Mouse (Mus musculus) neural tube, embryonic 12.5 days (tissue): ENCODE results near the gene Efhc1. TPM values are rescaled to one million over a fixed set of nuclear protein-coding genes. Genes with fewer than 3 reads are reported as not detected.

Experiments
- ATAC-seq: fragments of 200-750 bp; cut with Nextera tagmentation; 2 replicates; pipeline ENCODE4 v1.8.0; 2017; ENCODE audit warnings: low read depth, mild to moderate bottlenecking, moderate TSS enrichment, moderate library complexity; ENCODE audit not compliant: low FRiP score
- H3K27ac ChIP-seq: fragments of 300-500 bp; sonication (generic); 2 replicates; pipeline ENCODE4 v1.5.1; 2016
- H3K27me3 ChIP-seq: fragments of 300-500 bp; sonication (generic); replicated peaks from 2 replicates; pipeline ENCODE4 v1.6.1; 2016; ENCODE audit warnings: mild to moderate bottlenecking
- H3K36me3 ChIP-seq: fragments of 300-500 bp; sonication (generic); 2 replicates; pipeline ENCODE4 v1.6.1; 2016; ENCODE audit warnings: mild to moderate bottlenecking
- H3K4me1 ChIP-seq: fragments of 300-500 bp; sonication (generic); 2 replicates; pipeline ENCODE4 v1.6.1; 2016
- H3K4me2 ChIP-seq: fragments of 300-500 bp; sonication (generic); replicated peaks from 2 replicates; pipeline ENCODE4 v1.6.1; 2016; ENCODE audit warnings: mild to moderate bottlenecking
- H3K4me3 ChIP-seq: fragments of 300-500 bp; sonication (generic); 2 replicates; pipeline ENCODE4 v1.5.1; 2016
- H3K9ac ChIP-seq: fragments of 300-500 bp; sonication (generic); 2 replicates; pipeline ENCODE4 v1.6.1; 2016; ENCODE audit warnings: mild to moderate bottlenecking
- H3K9me3 ChIP-seq: fragments of 300-500 bp; sonication (generic); 2 replicates; pipeline ENCODE4 v1.6.1; 2016; ENCODE audit warnings: mild to moderate bottlenecking
- WGBS: fragments of 180-500 bp; shearing (Covaris S2); methylation state at CpG from one replicate; pipeline ENCODE4 v1.1.7; 2016; 5-methylcytosine and 5-hydroxymethylcytosine counted together
- polyA plus RNA-seq: library from polyadenylated mRNA; unstranded; fragments of >200 nt; fragmentation: Nextera tagmentation; extraction: Ambion mirVana; gene quantifications from 2 replicates; pipeline ENCODE4 v1.2.1, GENCODE M21; 2016

Efhc1 gene
- polyA plus RNA-seq, 1 experiment from 2014 or later: 1.4 TPM

DNA sequence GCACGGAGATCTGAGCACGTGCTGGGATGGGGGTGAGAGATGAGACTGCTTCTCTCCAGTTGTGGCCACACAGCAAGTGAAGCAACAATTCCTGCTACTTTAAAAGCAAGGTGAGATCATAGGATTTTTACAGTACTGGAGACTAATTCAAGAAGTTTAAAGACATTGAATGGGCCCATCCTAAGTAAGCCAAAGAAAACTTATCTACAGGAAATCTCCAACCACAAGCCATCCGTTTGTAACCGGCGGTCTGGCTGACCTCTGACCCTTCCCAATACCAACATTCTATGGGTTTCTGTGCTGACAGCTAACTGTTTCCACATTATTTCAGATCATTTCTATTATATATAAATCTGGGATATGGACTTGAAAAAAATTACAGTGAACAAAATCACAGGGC is 73.8 kb downstream of the Efhc1 start:
- no peak overlapping the region for H3K4me3 ChIP-seq
- H3K27ac ChIP-seq: no peak overlapping the region
- 88% methylated on average over 5 of the region's 5 CpGs for WGBS
- ATAC-seq: no peak
- H3K9me3 ChIP-seq: no peaks in the 10 kb centered on the region
- no peak overlapping the region for H3K9ac ChIP-seq
- no peaks in the 10 kb centered on the region for H3K4me1 ChIP-seq
- no peaks in the 10 kb centered on the region for H3K27me3 ChIP-seq
- H3K4me2 ChIP-seq: no peak overlapping the region
- no peaks in the 10 kb centered on the region for H3K36me3 ChIP-seq

DNA sequence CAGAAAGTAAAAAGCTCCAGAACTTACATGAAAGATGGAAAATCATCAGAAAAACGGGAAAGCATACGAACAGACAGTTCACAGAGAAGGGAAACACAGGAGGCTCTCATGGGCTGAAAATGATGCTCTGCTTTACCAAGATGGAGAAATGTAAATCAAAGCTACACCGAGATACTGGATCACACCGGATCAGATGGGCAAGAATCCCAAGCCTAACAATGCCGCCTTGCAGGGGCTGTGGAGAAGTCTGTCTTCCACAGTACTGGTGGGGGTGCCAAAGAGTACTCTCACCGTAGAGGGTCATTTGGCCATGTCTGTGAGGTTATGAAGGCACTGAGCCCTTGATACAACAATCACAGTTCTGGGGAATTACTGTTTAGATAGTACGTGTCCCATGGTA is 75.1 kb downstream of the Efhc1 start:
- Histone ChIP-seq H3K4me3 (no peak overlapping the region), H3K36me3 (no peaks in the 10 kb centered on the region), H3K27me3 (no peaks in the 10 kb centered on the region), H3K9ac (no peak overlapping the region), H3K4me1 (no peaks in the 10 kb centered on the region), H3K27ac (no peak overlapping the region), H3K4me2 (no peak overlapping the region), H3K9me3 (no peaks in the 10 kb centered on the region)
- 91% methylated on average over 7 of the region's 7 CpGs for WGBS
- no peak for ATAC-seq

DNA sequence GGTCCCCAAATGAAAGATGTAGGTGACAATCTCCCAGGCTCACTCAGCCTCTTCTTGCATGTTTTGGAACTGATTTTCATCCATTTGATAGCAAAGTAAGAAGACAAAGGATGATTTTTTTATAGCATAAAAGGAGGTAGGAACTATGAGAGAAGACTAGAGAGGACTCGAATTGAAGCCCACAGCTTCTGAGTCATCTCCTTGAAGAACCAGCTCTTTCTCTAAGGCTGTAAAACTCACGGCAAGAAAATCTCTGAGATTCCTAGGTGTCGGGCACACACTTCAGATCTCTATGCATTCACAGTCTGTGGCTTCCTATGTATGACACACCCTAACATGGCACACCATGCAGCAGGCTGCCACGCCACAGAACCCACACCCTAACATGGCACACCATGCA is 77.6 kb downstream of the Efhc1 start:
- WGBS: 93% methylated on average over 4 of the region's 4 CpGs
- Histone ChIP-seq H3K27me3 (no peaks in the 10 kb centered on the region), H3K9ac (no peak overlapping the region), H3K4me2 (no peak overlapping the region), H3K4me3 (no peak overlapping the region), H3K4me1 (no peaks in the 10 kb centered on the region), H3K9me3 (no peaks in the 10 kb centered on the region), H3K36me3 (no peaks in the 10 kb centered on the region), H3K27ac (no peak overlapping the region)
- ATAC-seq: no peak

DNA sequence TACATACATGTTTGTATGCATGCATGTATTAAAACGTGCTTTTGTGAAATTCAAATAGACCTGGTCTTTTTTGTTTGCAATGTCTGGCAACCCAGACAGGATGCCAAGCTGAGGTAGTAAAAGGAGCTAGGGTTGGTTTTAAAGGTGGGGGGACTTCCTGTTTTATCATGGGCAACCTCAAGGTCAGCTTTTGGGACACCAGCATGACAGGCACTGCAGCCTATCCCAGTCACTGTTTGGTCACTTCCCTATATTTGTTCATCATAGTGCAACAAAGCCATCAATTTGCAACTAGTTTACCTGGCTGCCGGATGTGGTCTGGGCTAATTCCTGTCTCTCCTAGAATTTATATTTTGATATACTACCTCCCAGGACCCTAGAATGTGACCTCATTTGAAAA is 80.2 kb downstream of the Efhc1 start:
- H3K9me3 ChIP-seq: no peaks in the 10 kb centered on the region
- H3K4me2 ChIP-seq: no peak overlapping the region
- no peak overlapping the region for H3K4me3 ChIP-seq
- no peaks in the 10 kb centered on the region for H3K27me3 ChIP-seq
- no peaks in the 10 kb centered on the region for H3K4me1 ChIP-seq
- no peak for ATAC-seq
- H3K36me3 ChIP-seq: no peaks in the 10 kb centered on the region
- 89% methylated on average over 2 of the region's 2 CpGs for WGBS
- no peak overlapping the region for H3K27ac ChIP-seq
- no peak overlapping the region for H3K9ac ChIP-seq

DNA sequence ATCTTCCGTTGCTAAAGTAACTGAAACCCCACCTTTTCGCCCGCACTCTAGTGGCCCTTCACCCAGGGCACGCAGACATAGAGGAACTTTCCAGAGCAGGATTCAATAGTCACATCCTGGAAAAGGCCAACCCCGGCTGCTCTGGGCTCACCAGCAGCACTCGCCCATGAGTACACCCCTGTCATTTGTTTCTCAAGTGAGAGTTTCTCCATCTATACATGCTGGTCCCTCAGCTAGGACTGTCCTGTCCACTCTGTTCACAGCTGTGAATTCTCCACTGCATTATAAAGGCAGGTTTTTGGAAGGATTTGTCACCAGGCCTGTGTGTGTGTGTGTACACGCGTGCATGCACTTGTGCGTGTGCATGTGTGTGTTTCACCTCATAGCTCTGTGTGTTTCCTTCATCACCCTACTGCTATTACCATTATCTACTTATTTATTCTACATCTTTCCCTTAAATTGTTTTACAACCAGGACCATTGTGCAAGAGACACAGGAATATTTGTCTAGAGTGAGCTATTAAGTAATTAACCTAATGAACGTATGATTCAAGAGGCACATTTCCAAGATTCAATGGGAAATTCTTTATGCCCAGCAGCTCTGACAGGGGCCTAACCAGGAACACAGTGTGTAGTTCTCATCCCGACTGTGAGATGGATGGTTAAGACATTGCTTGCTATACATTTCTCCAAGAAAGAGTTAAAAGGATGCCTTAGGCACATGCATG is 81.8 kb downstream of the Efhc1 start:
- no peak overlapping the region for H3K4me2 ChIP-seq
- ATAC-seq: no peak
- H3K36me3 ChIP-seq: no peaks in the 10 kb centered on the region
- no peak overlapping the region for H3K27ac ChIP-seq
- no peak overlapping the region for H3K4me3 ChIP-seq
- 87% methylated on average over 11 of the region's 11 CpGs for WGBS
- no peaks in the 10 kb centered on the region for H3K9me3 ChIP-seq
- H3K9ac ChIP-seq: no peak overlapping the region
- no peaks in the 10 kb centered on the region for H3K4me1 ChIP-seq
- H3K27me3 ChIP-seq: no peaks in the 10 kb centered on the region

DNA sequence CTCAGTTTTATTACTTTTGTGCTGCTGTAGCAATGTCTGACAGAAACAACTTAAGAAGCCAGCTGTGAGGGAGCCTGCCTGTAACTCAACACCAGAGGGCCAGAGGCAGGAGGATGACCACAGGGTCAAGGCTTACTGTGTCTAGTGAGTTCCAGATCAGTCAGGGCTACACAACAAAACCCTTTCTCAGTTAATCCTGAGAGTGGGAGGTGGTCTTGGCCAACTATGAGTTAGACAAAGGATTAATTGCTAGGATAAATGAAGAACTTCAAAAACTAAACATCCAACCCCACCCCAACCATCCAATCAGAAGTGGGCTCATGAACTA is 82.3 kb downstream of the Efhc1 start:
- Histone ChIP-seq H3K27ac (no peak overlapping the region), H3K4me1 (no peaks in the 10 kb centered on the region), H3K9ac (no peak overlapping the region), H3K4me2 (no peak overlapping the region), H3K36me3 (no peaks in the 10 kb centered on the region), H3K9me3 (no peaks in the 10 kb centered on the region), H3K27me3 (no peaks in the 10 kb centered on the region), H3K4me3 (no peak overlapping the region)
- no peak for ATAC-seq

DNA sequence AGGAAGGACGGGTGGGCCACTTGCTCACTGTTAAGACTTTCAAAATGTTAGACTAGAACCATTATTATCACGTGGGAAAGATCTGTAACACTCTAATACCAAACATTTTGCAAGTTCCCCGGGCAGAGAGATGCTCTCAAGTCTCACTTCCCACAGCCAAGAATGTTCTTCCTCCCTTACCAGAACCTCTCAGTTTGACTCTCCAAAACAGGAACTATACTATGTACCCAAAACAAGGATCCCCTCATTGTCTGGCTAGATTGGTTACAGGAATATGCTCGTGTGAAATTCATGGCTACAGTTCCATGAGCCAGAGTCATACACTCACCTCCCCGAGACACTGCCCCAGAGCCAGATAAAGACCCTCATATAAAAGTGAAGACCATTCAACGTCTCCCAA is 84.5 kb downstream of the Efhc1 start:
- Histone ChIP-seq H3K9ac (no peak overlapping the region), H3K4me3 (no peak overlapping the region), H3K27ac (no peak overlapping the region), H3K9me3 (no peaks in the 10 kb centered on the region), H3K4me1 (no peaks in the 10 kb centered on the region), H3K36me3 (no peaks in the 10 kb centered on the region), H3K27me3 (no peaks in the 10 kb centered on the region), H3K4me2 (no peak overlapping the region)
- ATAC-seq: no peak
- WGBS: 87% methylated on average over 6 of the region's 6 CpGs

DNA sequence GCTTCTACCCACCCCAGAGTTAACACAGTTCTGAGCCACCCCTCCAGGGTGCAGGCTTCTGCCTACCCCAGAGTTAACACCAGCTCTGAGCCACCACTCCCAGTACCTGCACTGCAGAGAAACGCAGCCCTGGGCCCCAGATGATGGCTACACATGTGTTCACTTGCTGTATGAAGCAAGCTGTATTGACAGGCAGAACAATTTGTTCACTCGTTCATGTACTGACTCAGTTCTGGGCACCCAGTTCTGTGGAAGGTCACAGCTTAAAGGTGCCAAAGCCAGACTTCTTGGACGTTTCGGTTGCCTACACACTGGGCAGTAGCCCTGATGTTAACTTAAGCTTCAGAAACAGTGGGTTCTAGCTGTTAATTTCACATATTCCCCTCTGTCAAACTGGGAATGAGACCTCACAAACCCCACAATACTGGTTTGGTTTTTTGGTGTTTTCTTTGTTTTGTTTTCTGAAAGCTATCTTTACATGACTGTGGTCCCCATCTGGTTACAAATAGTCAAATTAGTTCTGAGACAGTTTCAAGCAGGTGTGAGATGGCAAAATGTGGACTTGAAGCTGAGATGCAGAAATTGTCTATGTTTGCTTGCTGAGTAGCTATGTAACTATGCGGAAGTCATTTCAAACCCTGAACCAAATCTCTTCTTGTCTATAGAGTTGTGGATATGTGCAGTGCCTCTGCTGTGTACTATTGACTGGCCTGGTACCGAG is 86.6 kb downstream of the Efhc1 start:
- no peak overlapping the region for H3K4me3 ChIP-seq
- ATAC-seq: no peak
- H3K27me3 ChIP-seq: no peaks in the 10 kb centered on the region
- H3K4me1 ChIP-seq: 0 out of 2 replicates have a peak, but pooled peaks cover 3% of the 10 kb centered on the region
- H3K9ac ChIP-seq: no peak overlapping the region
- H3K4me2 ChIP-seq: no peak overlapping the region
- 92% methylated on average over 6 of the region's 6 CpGs for WGBS
- H3K27ac ChIP-seq: no peak overlapping the region
- no peaks in the 10 kb centered on the region for H3K36me3 ChIP-seq
- H3K9me3 ChIP-seq: no peaks in the 10 kb centered on the region

DNA sequence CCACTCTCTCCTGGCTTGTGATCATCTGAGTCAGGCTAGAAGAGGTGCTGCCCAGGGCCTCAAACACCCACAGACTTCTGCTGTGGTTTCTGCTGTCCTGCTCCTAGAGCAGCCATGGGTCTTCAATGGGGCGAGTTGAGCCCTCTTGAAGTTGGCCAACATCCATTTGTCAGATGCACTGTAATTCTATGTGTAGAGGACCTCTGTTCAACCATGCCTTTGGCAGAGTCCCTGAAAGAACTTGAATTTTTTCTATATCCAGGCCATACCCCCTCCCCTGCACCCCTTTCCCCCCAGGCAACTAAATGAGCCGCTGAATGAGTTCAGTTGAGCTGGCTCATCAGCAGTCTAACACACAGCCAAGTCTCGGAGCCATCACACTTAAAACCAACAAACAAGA is 88.1 kb downstream of the Efhc1 start:
- Histone ChIP-seq H3K36me3 (no peaks in the 10 kb centered on the region), H3K9me3 (no peaks in the 10 kb centered on the region), H3K4me1 (0 out of 2 replicates have a peak, but pooled peaks cover 3% of the 10 kb centered on the region), H3K27me3 (no peaks in the 10 kb centered on the region), H3K9ac (no peak overlapping the region), H3K4me2 (no peak overlapping the region), H3K4me3 (no peak overlapping the region), H3K27ac (no peak overlapping the region)
- 89% methylated on average over 3 of the region's 3 CpGs for WGBS
- ATAC-seq: no peak

DNA sequence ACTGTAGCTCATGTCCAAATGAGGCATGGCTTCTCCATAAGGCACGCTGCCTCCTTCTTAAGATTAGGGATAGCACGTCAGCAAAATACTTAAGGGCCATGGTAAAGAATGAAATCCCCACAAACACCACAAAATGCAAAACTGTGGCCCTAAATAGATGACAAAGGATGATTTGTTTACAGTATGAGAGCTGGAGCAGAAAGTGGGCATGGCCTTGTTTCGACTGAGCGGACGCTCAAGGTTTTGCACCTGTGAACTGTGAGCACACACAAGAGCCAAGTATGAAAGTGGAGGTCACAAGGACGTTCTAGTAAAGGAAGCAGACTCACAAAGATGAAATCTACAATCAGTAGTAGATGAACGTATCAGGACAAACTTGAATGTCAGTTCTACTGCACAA is 88.7 kb downstream of the Efhc1 start:
- no peaks in the 10 kb centered on the region for H3K9me3 ChIP-seq
- no peak overlapping the region for H3K27ac ChIP-seq
- 91% methylated on average over 7 of the region's 7 CpGs for WGBS
- H3K9ac ChIP-seq: no peak overlapping the region
- H3K36me3 ChIP-seq: no peaks in the 10 kb centered on the region
- H3K4me1 ChIP-seq: 0 out of 2 replicates have a peak, but pooled peaks cover 3% of the 10 kb centered on the region
- no peak overlapping the region for H3K4me3 ChIP-seq
- ATAC-seq: no peak
- H3K27me3 ChIP-seq: no peaks in the 10 kb centered on the region
- no peak overlapping the region for H3K4me2 ChIP-seq

Other genes with a start within 250 kb of the Efhc1 start
- gene Il17a, start 220.7 kb upstream of the Efhc1 start, polyA plus RNA-seq: not detected in 2 replicates
- gene Il17f, start 161.0 kb upstream of the Efhc1 start, polyA plus RNA-seq: 0.16 TPM in 1 of 2 replicates, not detected in the other
- gene Mcm3, start 131.3 kb upstream of the Efhc1 start, polyA plus RNA-seq: 76.9 and 90.9 TPM in 2 replicates
- gene Paqr8, start 61.0 kb upstream of the Efhc1 start, polyA plus RNA-seq: 11.0 and 12.1 TPM in 2 replicates
- gene Tram2, start 127.6 kb downstream of the Efhc1 start, polyA plus RNA-seq: 3.5 and 3.6 TPM in 2 replicates